Mouse (Mus musculus) lung, postnatal 0 days (tissue): ENCODE measurements around the gene Cbx8. TPM values are rescaled to one million over a fixed set of nuclear protein-coding genes. Genes with fewer than 3 reads are reported as not detected.

Experiments used
- ATAC-seq: fragments of 200-750 bp; cut with Nextera tagmentation; 2 replicates; pipeline ENCODE4 v1.8.0; 2017; ENCODE audit warnings: moderate library complexity
- DNase-seq: peaks from one replicate; pipeline ENCODE4 v3.0.0-alpha.2; 2016; ENCODE audit warnings: low spot score
- H3K27ac ChIP-seq: fragments of 300-500 bp; sonication (generic); 2 replicates; pipeline ENCODE4 v1.5.1; 2014; ENCODE audit warnings: antibody characterized with exemption, mild to moderate bottlenecking, low read length, mixed read lengths
- H3K27me3 ChIP-seq: fragments of 300-500 bp; sonication (generic); replicated peaks from 2 replicates; pipeline ENCODE4 v1.6.1; 2014; ENCODE audit warnings: low read length, mixed read lengths; ENCODE audit not compliant: insufficient read depth
- H3K36me3 ChIP-seq: fragments of 300-500 bp; sonication (generic); 2 replicates; pipeline ENCODE4 v1.6.1; 2014; ENCODE audit warnings: low read length, mixed read lengths; ENCODE audit not compliant: insufficient read depth
- H3K4me1 ChIP-seq: fragments of 300-500 bp; sonication (generic); 2 replicates; pipeline ENCODE4 v1.6.1; 2014; ENCODE audit warnings: antibody characterized with exemption, low read depth, low read length, mixed read lengths; ENCODE audit not compliant: insufficient read depth
- H3K4me2 ChIP-seq: fragments of 300-500 bp; sonication (generic); replicated peaks from 2 replicates; pipeline ENCODE4 v1.6.1; 2014; ENCODE audit warnings: low read depth, mild to moderate bottlenecking, low read length, moderate library complexity, mixed read lengths
- H3K4me3 ChIP-seq: fragments of 300-500 bp; sonication (generic); 2 replicates; pipeline ENCODE4 v1.5.1; 2014; ENCODE audit warnings: low read depth, low read length
- H3K9ac ChIP-seq: fragments of 300-500 bp; sonication (generic); replicated peaks from 2 replicates; pipeline ENCODE4 v1.6.1; 2014; ENCODE audit warnings: low read depth, mild to moderate bottlenecking
- H3K9me3 ChIP-seq: fragments of 300-500 bp; sonication (generic); 2 replicates; pipeline ENCODE4 v1.6.1; 2016; ENCODE audit warnings: low read length, mixed read lengths
- CTCF ChIP-seq: IDR thresholded peaks from 2 replicates; pipeline ENCODE4 v1.5.1; 2016; ENCODE audit warnings: antibody characterized with exemption, mild to moderate bottlenecking
- EP300 ChIP-seq: IDR thresholded peaks from 2 replicates; pipeline ENCODE4 v1.6.1; 2016; ENCODE audit warnings: antibody characterized with exemption, mild to moderate bottlenecking, control low read depth
- WGBS: fragments of 180-500 bp; shearing (Covaris S2); extraction: QIAGEN DNeasy Blood & Tissue Kit; methylation state at CpG from one replicate; pipeline ENCODE4 v1.1.7; 2014; 5-methylcytosine and 5-hydroxymethylcytosine counted together
- polyA plus RNA-seq: library from polyadenylated mRNA; unstranded; fragments of >200 nt; fragmentation: Nextera tagmentation; extraction: Ambion mirVana; gene quantifications from 2 replicates; pipeline ENCODE4 v1.2.1, GENCODE M21; 2015

The Cbx8 gene
- polyA plus RNA-seq, 1 experiment from 2014 or later, result 9.4 TPM

- H3K36me3 ChIP-seq, result no peaks in the 10 kb centered on the region; the same call in 1 of the 2 replicates
- peak overlapping the region; percentile 63 for H3K4me3 ChIP-seq
- H3K9me3 ChIP-seq, result no peaks in the 10 kb centered on the region
- DNase-seq, result peak; percentile 36
- no peak overlapping the region for H3K9ac ChIP-seq
- 1% methylated on average over 29 of the region's 31 CpGs for WGBS
- peaks cover 21% of the 10 kb centered on the region for H3K4me1 ChIP-seq
- TF ChIP-seq EP300 (no peak), CTCF (no peak)
- H3K27me3 ChIP-seq, result peaks cover 50% of the 10 kb centered on the region
- peak; percentile 20 for ATAC-seq
- peak overlapping the region; percentile 99 for H3K4me2 ChIP-seq
- H3K27ac ChIP-seq, result no peak overlapping the region
These were observed 552 bp upstream of the Cbx8 start for GRCm38 (mm10) chr11:119041325-119041716.

GRCm38 (mm10) chr11:119039732-119040512 lies 847 bp downstream of the Cbx8 start:
- Histone ChIP-seq H3K36me3 (no peaks in the 10 kb centered on the region; the same call in 1 of the 2 replicates), H3K9me3 (no peaks in the 10 kb centered on the region), H3K27me3 (peaks cover 50% of the 10 kb centered on the region), H3K4me2 (peak overlapping the region; percentile 99), H3K4me1 (peaks cover 19% of the 10 kb centered on the region), H3K9ac (no peak overlapping the region), H3K4me3 (peak overlapping the region; percentile 63), H3K27ac (no peak overlapping the region)
- 19% methylated on average over 21 of the region's 21 CpGs for WGBS
- ATAC-seq (no peak), DNase-seq (peak; percentile 20)
- TF ChIP-seq EP300, result no peak
- no peak for TF ChIP-seq CTCF

- no peak overlapping the region for H3K4me2 ChIP-seq
- H3K9ac ChIP-seq, result no peak overlapping the region
- no peak overlapping the region for H3K27ac ChIP-seq
- no peaks in the 10 kb centered on the region for H3K9me3 ChIP-seq
- 78% methylated on average over 22 of the region's 22 CpGs for WGBS
- no peaks in the 10 kb centered on the region; the same call in 1 of the 2 replicates for H3K36me3 ChIP-seq
- peaks cover 48% of the 10 kb centered on the region for H3K27me3 ChIP-seq
- ATAC-seq, result no peak
- H3K4me1 ChIP-seq, result peaks cover 14% of the 10 kb centered on the region
- no peak overlapping the region for H3K4me3 ChIP-seq
- DNase-seq, result no peak
- TF ChIP-seq EP300 (no peak), CTCF (no peak)
These were observed 1.9 kb downstream of the Cbx8 start for GRCm38 (mm10) chr11:119038744-119039484.

GRCm38 (mm10) chr11:119037780-119038401 lies 2.9 kb downstream of the Cbx8 start:
- TF ChIP-seq EP300, result no peak
- TF ChIP-seq CTCF, result no peak
- DNase-seq (peak; percentile 28), ATAC-seq (no peak)
- Histone ChIP-seq H3K4me2 (peak overlapping the region; percentile 84), H3K36me3 (no peaks in the 10 kb centered on the region; the same call in 1 of the 2 replicates), H3K9me3 (no peaks in the 10 kb centered on the region), H3K9ac (no peak overlapping the region), H3K27ac (no peak overlapping the region), H3K4me1 (peaks cover 14% of the 10 kb centered on the region), H3K4me3 (peak overlapping the region; percentile 46), H3K27me3 (peaks cover 43% of the 10 kb centered on the region)
- WGBS, result 32% methylated on average over 18 of the region's 18 CpGs

- Histone ChIP-seq H3K4me1 (peaks cover 14% of the 10 kb centered on the region), H3K27me3 (peaks cover 36% of the 10 kb centered on the region), H3K9me3 (no peaks in the 10 kb centered on the region), H3K9ac (peak overlapping the region; percentile 26; the same call in 1 of the 2 replicates), H3K4me3 (peak overlapping the region; percentile 46), H3K4me2 (peak overlapping the region; percentile 84), H3K27ac (no peak overlapping the region), H3K36me3 (no peaks in the 10 kb centered on the region; the same call in 1 of the 2 replicates)
- ATAC-seq (no peak), DNase-seq (peak; percentile 41)
- 4% methylated on average over 57 of the region's 57 CpGs for WGBS
- no peak for TF ChIP-seq EP300
- TF ChIP-seq CTCF, result no peak
These were observed 3.6 kb downstream of the Cbx8 start for GRCm38 (mm10) chr11:119036934-119037779.
